Mouse (Mus musculus): ENCODE results near the gene 5730596B20Rik. TPM values are rescaled to one million over a fixed set of nuclear protein-coding genes. Genes with fewer than 3 reads are reported as not detected.

The 5730596B20Rik gene
- polyA plus RNA-seq (2014; fragmentation: Illumina TruSeq; extraction: RNeasy Lipid Tissue Mini Kit (QIAGEN cat#74804); ENCODE audit: low read depth, low replicate concordance) = not detected

DNA sequence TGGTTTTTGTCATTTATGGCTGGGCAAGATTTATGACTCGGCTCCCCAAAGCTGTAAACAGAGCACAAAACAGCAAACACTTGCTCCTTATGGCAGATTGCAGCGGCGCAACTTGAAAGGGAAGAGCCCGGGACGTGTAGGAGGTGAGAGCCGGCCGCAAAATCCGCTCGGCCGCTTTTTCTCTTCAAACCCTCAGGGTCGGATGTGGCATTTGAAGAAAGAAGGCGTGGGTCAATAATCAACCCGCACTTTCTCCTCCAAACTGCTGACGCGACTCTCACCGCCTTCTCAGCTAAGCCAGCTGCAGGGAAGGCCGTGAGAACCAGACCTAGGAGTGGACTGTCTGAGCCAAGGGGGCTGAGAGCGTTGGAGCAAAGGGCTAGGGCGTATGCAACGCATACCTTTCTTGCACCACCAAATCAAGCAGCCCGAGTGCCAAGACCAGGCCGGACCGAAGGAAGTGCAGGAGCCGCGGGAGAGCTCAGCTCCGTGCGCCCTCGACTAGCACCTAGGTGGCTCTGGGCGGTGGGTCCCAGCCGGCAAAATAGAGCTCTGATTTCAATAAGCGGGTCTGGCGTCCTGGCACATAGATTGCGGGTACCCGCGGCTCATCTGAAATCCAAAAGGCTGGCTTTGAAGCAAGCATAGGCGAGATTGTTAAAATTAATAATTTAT lies at the start of gene 5730596B20Rik:
Gene 5730596B20Rik, plus strand, starts transcription at position 438 of the 675 bp plus-strand sequence.

DNA sequence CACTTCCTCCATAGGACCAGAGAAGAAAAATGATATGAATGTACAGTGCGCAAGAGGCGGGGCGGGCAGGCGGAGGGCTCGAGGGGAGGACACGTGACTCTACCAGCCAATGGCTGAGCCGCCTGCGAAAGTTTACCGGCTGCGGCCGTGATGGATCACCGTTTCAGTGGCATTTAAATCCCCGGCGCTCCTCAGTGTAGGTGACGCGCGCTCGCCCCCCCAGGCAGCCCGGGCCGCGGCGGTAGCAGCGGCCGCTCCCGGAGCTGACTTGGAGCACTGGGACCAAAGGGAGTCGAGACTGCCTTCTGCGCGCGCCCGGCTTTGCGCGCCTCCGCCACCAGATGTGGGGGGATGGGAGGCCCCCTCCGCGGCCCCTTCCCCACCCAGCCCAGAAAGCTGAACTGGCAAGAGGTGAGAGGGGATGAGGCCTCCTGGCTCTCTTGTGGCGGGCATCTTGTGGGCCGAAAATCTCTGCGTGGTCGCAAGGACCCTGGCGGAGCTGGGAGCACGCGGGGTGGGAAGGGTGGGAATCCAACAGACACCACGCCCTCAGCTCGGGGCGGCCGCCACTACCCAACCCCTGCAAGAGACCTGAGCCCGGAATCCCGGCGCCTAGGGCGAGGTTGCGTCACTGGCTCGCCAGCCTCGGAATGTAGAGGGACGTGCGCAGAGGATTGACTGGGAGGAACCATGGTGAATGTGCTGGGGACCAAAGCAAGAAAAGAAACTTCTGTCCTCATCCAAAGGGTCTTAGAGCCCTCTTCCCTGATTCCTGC lies 18.8 kb upstream of the 5730596B20Rik start, which contains the start of gene Hoxa1:
Gene Hoxa1, minus strand, starts transcription at position 42 of the 776 bp plus-strand sequence.

DNA sequence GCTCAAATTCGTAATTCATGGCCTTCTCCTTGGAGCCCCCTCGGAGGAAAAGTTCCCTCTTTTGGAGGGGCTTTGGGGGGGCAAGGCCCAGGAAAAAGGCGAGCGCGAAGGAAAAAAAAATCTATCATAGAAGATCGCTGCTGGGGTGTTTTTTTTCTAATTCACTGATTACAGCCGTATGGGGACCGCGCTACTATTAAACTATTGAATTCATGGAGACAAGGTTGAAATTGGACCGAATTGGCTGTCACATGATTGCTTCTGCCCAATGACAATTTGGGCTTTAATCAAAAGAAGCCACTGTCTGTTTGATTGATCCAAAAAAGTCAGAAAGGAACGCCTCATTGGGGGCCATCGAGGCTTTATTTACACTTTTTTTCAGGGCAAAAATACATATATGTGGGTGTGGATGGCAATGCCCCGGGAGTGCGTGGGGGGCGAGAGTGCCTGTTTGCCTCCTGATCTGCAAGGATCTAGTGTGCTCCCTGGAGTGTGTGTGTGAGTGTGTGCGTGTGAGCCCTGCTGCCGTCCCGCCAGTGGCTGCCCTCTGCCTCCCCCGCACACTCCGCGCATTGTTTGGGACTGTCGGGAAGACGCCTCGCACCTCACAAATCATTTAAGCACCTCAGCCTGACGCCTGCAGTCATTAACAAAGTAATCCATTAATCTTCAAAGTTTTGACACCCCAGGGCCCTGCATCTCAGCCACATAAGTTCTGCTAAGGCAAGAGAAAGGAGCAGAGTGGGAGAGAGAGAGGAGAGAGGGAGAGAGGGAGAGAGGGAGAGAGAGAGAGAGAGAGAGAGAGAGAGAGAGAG lies 12.5 kb upstream of the 5730596B20Rik start, which contains the start of gene Hoxa2:
Gene Hoxa2, minus strand, starts transcription at position 206 of the 815 bp plus-strand sequence.

DNA sequence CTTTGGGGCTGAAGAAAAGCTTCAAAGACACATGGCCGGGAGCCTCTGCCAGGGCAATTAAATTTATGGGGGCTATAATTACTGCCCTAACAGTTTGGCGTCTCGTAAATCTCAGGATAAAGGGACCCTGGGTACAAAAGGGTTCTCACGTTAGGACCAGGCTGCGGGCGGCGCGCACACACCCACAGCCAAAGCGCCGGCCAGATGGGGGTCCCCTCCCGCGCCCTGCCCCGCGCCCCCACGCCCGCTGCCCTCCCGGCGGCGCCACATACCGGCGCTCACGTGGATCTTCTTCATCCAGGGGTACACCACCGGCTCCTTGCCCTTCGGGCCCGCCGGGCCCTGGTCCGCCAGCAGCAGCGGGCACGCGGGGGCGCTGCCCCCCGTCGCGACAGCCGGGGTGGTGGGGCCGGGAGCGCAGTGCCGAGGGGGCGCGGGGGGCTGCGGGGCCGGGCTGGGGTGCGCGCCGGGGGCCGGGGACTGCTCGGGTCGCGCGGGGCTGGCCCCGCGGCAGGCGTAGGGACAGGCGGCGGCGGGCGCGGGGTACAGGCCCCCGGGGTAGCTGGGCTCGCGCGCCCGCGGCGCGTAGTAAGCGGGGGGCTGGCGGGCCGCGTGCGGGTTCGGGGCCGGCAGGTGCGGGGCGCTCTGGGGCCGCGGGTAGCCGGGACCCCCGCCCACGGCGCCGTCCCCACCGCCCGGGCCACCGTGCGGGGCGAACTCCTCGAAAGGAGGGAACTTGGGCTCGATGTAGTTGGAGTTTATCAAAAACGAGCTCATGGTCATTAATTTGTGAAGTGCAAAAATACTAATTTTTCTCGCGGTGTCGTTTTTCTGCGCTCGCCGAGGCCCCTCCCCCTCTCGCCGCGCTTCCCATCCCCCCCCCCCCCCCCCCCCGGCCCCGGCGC lies 13.9 kb downstream of the 5730596B20Rik start, which contains the start of gene Hoxa4:
Gene Hoxa4, minus strand, starts transcription at position 848 of the 905 bp plus-strand sequence.

DNA sequence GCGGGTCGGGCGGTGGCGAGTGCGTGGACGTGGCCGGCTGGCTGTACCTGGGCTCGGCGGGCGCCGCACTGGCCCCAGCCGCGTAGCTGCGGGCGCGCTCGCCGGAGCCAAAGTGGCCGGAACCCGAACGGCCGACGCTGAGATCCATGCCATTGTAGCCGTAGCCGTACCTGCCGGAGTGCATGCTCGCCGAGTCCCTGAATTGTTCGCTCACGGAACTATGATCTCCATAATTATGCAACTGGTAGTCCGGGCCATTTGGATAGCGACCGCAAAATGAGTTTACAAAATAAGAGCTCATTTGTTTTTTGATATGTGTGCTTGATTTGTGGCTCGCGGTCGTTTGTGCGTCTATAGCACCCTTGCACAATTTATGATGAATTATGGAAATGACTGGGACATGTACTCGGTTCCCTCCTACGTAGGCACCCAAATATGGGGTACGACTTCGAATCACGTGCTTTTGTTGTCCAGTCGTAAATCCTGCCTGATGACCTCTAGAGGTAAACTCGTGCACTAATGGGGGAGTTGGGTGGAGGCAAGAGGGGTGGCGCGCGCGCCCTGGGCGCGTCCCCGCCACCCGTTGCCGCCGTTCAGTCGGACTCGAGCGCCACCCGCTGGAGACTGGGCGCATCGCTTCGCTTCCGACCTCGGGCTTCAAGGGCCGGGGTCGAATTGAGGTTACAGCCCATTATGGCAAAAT lies 26.9 kb downstream of the 5730596B20Rik start, which contains the start of gene Hoxa5:
Gene Hoxa5, minus strand, starts transcription at position 538 of the 703 bp plus-strand sequence.

DNA sequence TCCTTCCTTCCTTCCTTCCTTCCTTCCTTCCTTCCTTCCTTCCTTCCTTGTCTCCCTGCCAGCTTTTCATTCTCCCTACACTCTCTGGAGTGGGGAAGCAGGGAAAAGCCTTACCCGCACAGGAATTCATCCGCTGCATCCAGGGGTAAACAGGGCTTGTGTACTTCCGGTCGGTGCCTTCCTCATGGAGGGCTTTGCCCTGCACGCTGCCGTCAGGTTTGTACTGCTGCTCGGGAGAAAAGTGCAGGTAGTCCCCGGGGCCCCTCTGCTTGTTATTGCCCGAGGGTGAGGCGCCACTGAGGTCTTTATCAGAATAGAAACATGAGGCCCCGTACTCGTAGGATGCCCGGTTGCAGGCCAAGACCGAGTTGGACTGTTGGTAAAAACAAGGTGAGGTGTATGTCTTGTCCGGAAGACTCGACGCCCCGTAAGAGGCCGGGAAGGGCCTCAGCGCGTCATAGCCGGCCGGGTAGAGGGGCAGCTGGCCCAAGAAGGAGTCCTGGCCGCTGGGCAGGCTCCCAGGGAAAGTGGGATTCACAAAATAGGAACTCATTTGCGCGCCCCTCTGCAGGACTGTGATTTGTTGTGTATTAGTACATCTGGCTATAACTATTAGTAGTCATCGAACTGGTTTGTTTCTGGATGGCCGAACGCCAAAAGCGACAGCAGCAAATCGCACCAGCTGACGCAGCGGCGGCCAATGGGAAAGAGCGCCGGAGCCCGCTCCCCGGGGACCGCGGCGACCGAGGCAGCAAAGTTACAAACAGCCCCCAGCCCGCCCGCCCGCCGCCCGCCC lies 31.0 kb downstream of the 5730596B20Rik start, which contains the start of gene Hoxa6:
Gene Hoxa6, minus strand, starts transcription at position 651 of the 796 bp plus-strand sequence.

DNA sequence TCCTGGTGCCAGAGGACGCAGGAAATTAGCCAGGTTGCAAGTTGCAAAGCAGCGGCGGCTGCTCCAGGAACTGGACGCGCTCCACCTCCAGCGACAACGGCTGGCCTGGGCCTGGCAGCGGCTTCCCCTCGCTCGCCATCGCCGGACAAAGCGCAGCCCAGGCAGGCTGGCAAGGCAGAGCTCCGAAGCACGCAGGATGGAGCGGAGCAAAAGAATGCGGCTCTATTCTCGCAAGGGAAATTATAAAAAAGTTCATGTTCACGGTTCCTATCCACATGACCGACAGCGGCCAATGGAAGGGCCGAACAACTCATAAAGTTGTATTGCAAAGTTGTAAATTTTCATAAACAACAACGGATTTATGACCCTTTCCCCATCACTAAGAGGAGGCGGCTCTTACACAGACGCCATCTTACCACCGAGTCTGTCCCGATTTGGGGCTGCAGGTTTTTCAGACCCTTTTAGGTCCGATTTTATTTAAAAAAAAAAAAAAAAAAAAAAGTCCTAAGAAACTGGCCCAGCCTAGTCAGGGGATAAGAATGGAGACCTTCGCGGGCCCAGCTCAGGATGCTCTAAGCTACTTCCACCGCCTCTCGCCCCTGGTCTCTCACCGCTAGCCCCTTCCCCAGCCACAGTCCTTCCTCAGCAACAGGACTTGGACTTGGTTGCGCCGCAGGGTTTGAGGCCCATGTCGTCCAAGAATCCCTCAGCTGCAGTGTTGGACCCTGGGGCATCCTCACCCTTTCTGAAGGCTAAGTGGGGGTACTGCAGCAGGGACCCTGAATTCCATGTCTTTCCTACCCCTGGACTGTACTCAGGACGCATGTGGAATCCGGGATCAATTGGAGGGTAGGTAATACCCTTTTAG lies 36.1 kb downstream of the 5730596B20Rik start, which contains the start of the genes Hoxa3 and Gm28308:
Gene Hoxa3, minus strand, starts transcription at position 218 of the 868 bp plus-strand sequence.
Gene Gm28308, minus strand, starts transcription at position 221 of the 868 bp plus-strand sequence.

DNA sequence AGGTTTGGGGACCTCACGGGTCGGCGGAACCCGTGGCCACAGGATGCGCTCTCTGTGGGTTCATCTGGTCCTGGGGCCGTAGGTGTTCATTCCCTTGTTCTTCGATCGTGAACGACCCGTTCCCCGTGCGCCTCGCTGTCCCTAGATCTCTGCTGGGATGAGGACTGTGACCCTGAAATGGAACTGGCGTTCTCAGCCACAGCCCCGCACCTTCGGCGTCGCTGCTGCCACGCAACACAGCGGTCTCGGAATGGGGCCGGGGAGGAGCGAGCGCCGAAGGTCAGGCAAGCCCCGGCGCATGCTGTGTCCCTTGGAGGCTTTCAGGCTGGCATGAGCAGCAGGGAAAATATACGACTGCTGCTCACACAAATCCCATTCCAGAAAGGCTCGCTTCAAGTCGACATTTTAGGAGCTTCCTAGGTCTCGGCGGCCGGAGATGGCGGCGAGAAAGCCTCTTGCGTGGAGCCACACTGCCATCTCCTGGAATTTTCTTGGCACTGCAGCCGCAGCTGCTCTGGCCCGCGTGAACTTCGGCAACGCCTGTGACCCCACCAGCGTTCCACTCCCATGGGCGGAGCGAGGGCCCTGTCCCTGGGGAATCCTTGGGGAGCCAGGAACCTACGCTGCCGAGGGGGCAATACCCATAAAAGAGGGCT lies 44.2 kb downstream of the 5730596B20Rik start, which contains the start of gene Hoxa7:
Gene Hoxa7, minus strand, starts transcription at position 518 of the 656 bp plus-strand sequence.

Other genes starting within 250 kb of the 5730596B20Rik start
- 120 TPM for gene Skap2, start 164.9 kb upstream of the 5730596B20Rik start, polyA plus RNA-seq (2014; fragmentation: Illumina TruSeq; extraction: RNeasy Lipid Tissue Mini Kit (QIAGEN cat#74804); ENCODE audit: low read depth, low replicate concordance)
- 1.9 TPM for gene Hoxa1, start 19.2 kb upstream of the 5730596B20Rik start, polyA plus RNA-seq (2014; fragmentation: Illumina TruSeq; extraction: RNeasy Lipid Tissue Mini Kit (QIAGEN cat#74804); ENCODE audit: low read depth, low replicate concordance)
- gene Hoxa2, start 12.7 kb upstream of the 5730596B20Rik start, polyA plus RNA-seq (2014; fragmentation: Illumina TruSeq; extraction: RNeasy Lipid Tissue Mini Kit (QIAGEN cat#74804); ENCODE audit: low read depth, low replicate concordance) = 10.2 TPM
- 1.0 TPM for gene Hoxa4, start 14.3 kb downstream of the 5730596B20Rik start, polyA plus RNA-seq (2014; fragmentation: Illumina TruSeq; extraction: RNeasy Lipid Tissue Mini Kit (QIAGEN cat#74804); ENCODE audit: low read depth, low replicate concordance)
- 34.4 TPM for gene Hoxa5, start 27.1 kb downstream of the 5730596B20Rik start, polyA plus RNA-seq (2014; fragmentation: Illumina TruSeq; extraction: RNeasy Lipid Tissue Mini Kit (QIAGEN cat#74804); ENCODE audit: low read depth, low replicate concordance)
- not detected for gene Hoxa6, start 31.2 kb downstream of the 5730596B20Rik start, polyA plus RNA-seq (2014; fragmentation: Illumina TruSeq; extraction: RNeasy Lipid Tissue Mini Kit (QIAGEN cat#74804); ENCODE audit: low read depth, low replicate concordance)
- gene Hoxa3, start 35.8 kb downstream of the 5730596B20Rik start, polyA plus RNA-seq (2014; fragmentation: Illumina TruSeq; extraction: RNeasy Lipid Tissue Mini Kit (QIAGEN cat#74804); ENCODE audit: low read depth, low replicate concordance) = 36.4 TPM
- gene Gm28308, start 35.8 kb downstream of the 5730596B20Rik start, polyA plus RNA-seq (2014; fragmentation: Illumina TruSeq; extraction: RNeasy Lipid Tissue Mini Kit (QIAGEN cat#74804); ENCODE audit: low read depth, low replicate concordance) = not detected
- gene Hoxa7, start 44.4 kb downstream of the 5730596B20Rik start, polyA plus RNA-seq (2014; fragmentation: Illumina TruSeq; extraction: RNeasy Lipid Tissue Mini Kit (QIAGEN cat#74804); ENCODE audit: low read depth, low replicate concordance) = 38.0 TPM
- gene Hoxa9, start 53.6 kb downstream of the 5730596B20Rik start, polyA plus RNA-seq (2014; fragmentation: Illumina TruSeq; extraction: RNeasy Lipid Tissue Mini Kit (QIAGEN cat#74804); ENCODE audit: low read depth, low replicate concordance) = 111 TPM
- 91.2 TPM for gene Hoxa10, start 63.4 kb downstream of the 5730596B20Rik start, polyA plus RNA-seq (2014; fragmentation: Illumina TruSeq; extraction: RNeasy Lipid Tissue Mini Kit (QIAGEN cat#74804); ENCODE audit: low read depth, low replicate concordance)
- 4.0 TPM for gene Hoxa11, start 68.3 kb downstream of the 5730596B20Rik start, polyA plus RNA-seq (2014; fragmentation: Illumina TruSeq; extraction: RNeasy Lipid Tissue Mini Kit (QIAGEN cat#74804); ENCODE audit: low read depth, low replicate concordance)
- 162 TPM for gene Hoxa13, start 83.4 kb downstream of the 5730596B20Rik start, polyA plus RNA-seq (2014; fragmentation: Illumina TruSeq; extraction: RNeasy Lipid Tissue Mini Kit (QIAGEN cat#74804); ENCODE audit: low read depth, low replicate concordance)
- gene Evx1, start 136.0 kb downstream of the 5730596B20Rik start, polyA plus RNA-seq (2014; fragmentation: Illumina TruSeq; extraction: RNeasy Lipid Tissue Mini Kit (QIAGEN cat#74804); ENCODE audit: low read depth, low replicate concordance) = 0.19 TPM

All from sigmoid colon, adult 10 weeks (tissue).